Comparison of ENCODE assay signal across 27 mouse cellular contexts in the genomic region with DNA sequence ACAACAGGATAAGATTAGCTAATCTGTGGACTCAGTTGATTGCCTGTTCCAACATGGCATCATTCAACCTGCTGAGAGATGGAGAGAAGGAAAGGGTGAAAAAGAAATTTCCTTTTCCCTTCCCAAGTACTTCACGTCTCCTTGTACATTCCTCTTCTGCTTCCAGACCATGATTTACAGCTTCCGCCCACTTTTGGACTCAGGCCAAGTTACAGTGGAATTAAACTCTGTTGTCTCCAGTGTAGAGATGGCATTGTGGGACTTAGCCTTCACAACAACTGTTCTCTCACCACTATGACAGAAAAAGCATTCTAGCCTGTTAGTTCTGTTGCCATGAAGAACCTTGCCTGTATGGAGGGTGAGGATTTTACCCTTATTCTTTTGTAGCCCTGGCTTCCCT. TPM values are rescaled to one million over a fixed set of nuclear protein-coding genes. Genes with fewer than 3 reads are reported as not detected.
DNase-seq lines count a peak whose midpoint lies in the region; ATAC-seq and TF ChIP-seq lines count a peak whose summit lies in the region.
"Had no signal": no experiment of that assay in that cellular context is flagged by ENCODE, and none has a peak within 500 bp of the region (broad histone marks: within the 10 kb centered on the region; RNA-seq: fewer than 3 reads in every experiment).

No protein-coding gene starts in this region.

- no peak overlapping the region for H3K9ac ChIP-seq in forebrain, embryonic 14.5 days (ENCODE audit: low read length)
- no peak overlapping the region for H3K9ac ChIP-seq in forebrain, embryonic 12.5 days
- H3K9ac ChIP-seq in lung, postnatal 0 days (replicated peaks; ENCODE audit: low read depth), result no peak overlapping the region
- H3K9ac ChIP-seq: embryonic facial prominence, embryonic 12.5 days; heart, embryonic 12.5 days; hindbrain, embryonic 12.5 days; limb, embryonic 15.5 days; liver, embryonic 14.5 days; lung, embryonic 15.5 days; midbrain, embryonic 15.5 days had no signal

- 39% methylated on average over 2 of the region's 2 CpGs for WGBS in forebrain, embryonic 14.5 days
- 75% methylated on average over 2 of the region's 2 CpGs for WGBS in forebrain, embryonic 12.5 days
- WGBS in lung, postnatal 0 days, result 7% methylated on average over 2 of the region's 2 CpGs

- no peak for TF ChIP-seq EP300 in lung, postnatal 0 days (IDR thresholded peaks at IDR 0.05)

- H3K4me1 ChIP-seq in forebrain, embryonic 14.5 days (ENCODE audit: control insufficient read depth, insufficient read depth, low read length), result no peaks in the 10 kb centered on the region; the same call in 1 of the 2 replicates
- peaks cover 8% of the 10 kb centered on the region for H3K4me1 ChIP-seq in forebrain, embryonic 12.5 days
- no peaks in the 10 kb centered on the region for H3K4me1 ChIP-seq in lung, postnatal 0 days (ENCODE audit: insufficient read depth, low read depth, low read length)
- H3K4me1 ChIP-seq: embryonic facial prominence, embryonic 12.5 days; limb, embryonic 15.5 days; midbrain, embryonic 15.5 days had no signal

- ATAC-seq in forebrain, embryonic 14.5 days, result no peak
- no peak for ATAC-seq in forebrain, embryonic 12.5 days (ENCODE audit: low FRiP score)
- no peak for ATAC-seq in lung, postnatal 0 days
- ATAC-seq: midbrain, embryonic 15.5 days had no signal

- no peak for TF ChIP-seq CTCF in lung, postnatal 0 days (IDR thresholded peaks at IDR 0.05)

- no peak overlapping the region for H3K4me3 ChIP-seq in forebrain, embryonic 14.5 days (ENCODE audit: low read depth, low read length)
- no peak overlapping the region for H3K4me3 ChIP-seq in forebrain, embryonic 12.5 days (replicated peaks)
- no peak overlapping the region for H3K4me3 ChIP-seq in lung, postnatal 0 days (ENCODE audit: low read depth, low read length)
- H3K4me3 ChIP-seq: embryonic facial prominence, embryonic 12.5 days; heart, embryonic 12.5 days; hindbrain, embryonic 12.5 days; left cerebral cortex, adult 2 months; limb, embryonic 15.5 days; lung, embryonic 15.5 days; midbrain, embryonic 15.5 days had no signal

- DNase-seq in forebrain, embryonic 14.5 days (ENCODE audit: low spot score), result peak; percentile 47
- peak; percentile 64 for DNase-seq in kidney, postnatal 10 days
- DNase-seq in kidney, adult 9 months, result no peak
- DNase-seq in lung, postnatal 0 days (ENCODE audit: low spot score), result peak; percentile 40
- no peak for DNase-seq in lung, postnatal 4 days
- peak; percentile 42 for DNase-seq in testis, postnatal 10 days (ENCODE audit: low spot score)
- no peak for DNase-seq in testis, postnatal 14 days (ENCODE audit: low spot score)
- DNase-seq: adrenal gland, postnatal 14 days; cerebellum, adult 11 months; cerebellum, postnatal 14 days; gastrocnemius, postnatal 14 days; heart, adult 18-20 months; heart, postnatal 10 days; kidney, adult 11 months; layer of hippocampus, adult 9-11 months; left cerebral cortex, postnatal 4 days; right cerebral cortex, postnatal 25 days; thymus, postnatal 25 days had no signal

- H3K36me3 ChIP-seq in forebrain, embryonic 14.5 days (ENCODE audit: control insufficient read depth, insufficient read depth, low read length), result no peaks in the 10 kb centered on the region
- H3K36me3 ChIP-seq in forebrain, embryonic 12.5 days (replicated peaks), result no peaks in the 10 kb centered on the region
- H3K36me3 ChIP-seq in lung, postnatal 0 days (ENCODE audit: insufficient read depth, low read length), result no peaks in the 10 kb centered on the region
- H3K36me3 ChIP-seq: embryonic facial prominence, embryonic 12.5 days; heart, embryonic 12.5 days; hindbrain, embryonic 12.5 days; limb, embryonic 15.5 days; lung, embryonic 15.5 days; midbrain, embryonic 15.5 days had no signal

- H3K27me3 ChIP-seq in forebrain, embryonic 14.5 days (replicated peaks; ENCODE audit: control insufficient read depth, insufficient read depth, low read length), result no peaks in the 10 kb centered on the region
- no peaks in the 10 kb centered on the region for H3K27me3 ChIP-seq in forebrain, embryonic 12.5 days
- no peaks in the 10 kb centered on the region for H3K27me3 ChIP-seq in lung, postnatal 0 days (replicated peaks; ENCODE audit: insufficient read depth, low read length)
- H3K27me3 ChIP-seq: embryonic facial prominence, embryonic 12.5 days; heart, embryonic 12.5 days; hindbrain, embryonic 12.5 days; limb, embryonic 15.5 days; lung, embryonic 15.5 days; midbrain, embryonic 15.5 days had no signal

- no peaks in the 10 kb centered on the region for H3K9me3 ChIP-seq in forebrain, embryonic 14.5 days (replicated peaks; ENCODE audit: control insufficient read depth, low read length)
- no peaks in the 10 kb centered on the region for H3K9me3 ChIP-seq in forebrain, embryonic 12.5 days
- no peaks in the 10 kb centered on the region for H3K9me3 ChIP-seq in lung, postnatal 0 days (ENCODE audit: low read length)
- H3K9me3 ChIP-seq: embryonic facial prominence, embryonic 12.5 days; heart, embryonic 12.5 days; hindbrain, embryonic 12.5 days; limb, embryonic 15.5 days; lung, embryonic 15.5 days; midbrain, embryonic 15.5 days had no signal

- H3K4me2 ChIP-seq in forebrain, embryonic 14.5 days (ENCODE audit: low read length), result no peak overlapping the region
- H3K4me2 ChIP-seq in forebrain, embryonic 12.5 days, result no peak overlapping the region
- H3K4me2 ChIP-seq in lung, postnatal 0 days (replicated peaks; ENCODE audit: low read depth, low read length), result no peak overlapping the region
- H3K4me2 ChIP-seq: embryonic facial prominence, embryonic 12.5 days; heart, embryonic 12.5 days; hindbrain, embryonic 12.5 days; limb, embryonic 15.5 days; lung, embryonic 15.5 days; midbrain, embryonic 15.5 days had no signal

- no peak overlapping the region for H3K27ac ChIP-seq in forebrain, embryonic 14.5 days (ENCODE audit: low read depth, low read length)
- H3K27ac ChIP-seq in forebrain, embryonic 12.5 days, result no peak overlapping the region
- no peak overlapping the region for H3K27ac ChIP-seq in lung, postnatal 0 days (ENCODE audit: low read length)
- H3K27ac ChIP-seq: embryonic facial prominence, embryonic 12.5 days; hindbrain, embryonic 12.5 days; left cerebral cortex, adult 2 months; limb, embryonic 15.5 days; liver, embryonic 14.5 days; lung, embryonic 15.5 days; midbrain, embryonic 15.5 days had no signal

RNA-seq across cellular contexts. Expression of gene Ptpn13, which starts 19.1 kb away (rescaled TPM):
- polyA plus RNA-seq in forebrain, embryonic 14.5 days (2014; fragmentation: Nextera tagmentation; extraction: Ambion mirVana), result 4.8 and 5.6 TPM in 2 replicates
- 13.8 and 14.4 TPM in 2 replicates for polyA plus RNA-seq in forebrain, embryonic 12.5 days (2016; fragmentation: Nextera tagmentation; extraction: Ambion mirVana)
- polyA plus RNA-seq in lung, postnatal 0 days (2015; fragmentation: Nextera tagmentation; extraction: Ambion mirVana), result 8.9 and 9.4 TPM in 2 replicates

Comparison
In these comparisons a context has a peak if more than half of its experiments do, and no peak if none do; other contexts are left out.
1. DNase-seq: peak in forebrain, embryonic 14.5 days (single experiment), kidney, postnatal 10 days (single experiment), lung, postnatal 0 days (single experiment) and testis, postnatal 10 days (single experiment); none in kidney, adult 9 months (single experiment), lung, postnatal 4 days (0 of 2) and testis, postnatal 14 days (single experiment).